Mouse (Mus musculus): ENCODE measurements around the gene Pax4.

Gene Pax4

GRCm38 (mm10) chr6:28449253-28449652, at the start of gene Pax4:
Pax4 (minus strand) TSS chr6:28449353.
- DNase-seq: no peak

DNA sequence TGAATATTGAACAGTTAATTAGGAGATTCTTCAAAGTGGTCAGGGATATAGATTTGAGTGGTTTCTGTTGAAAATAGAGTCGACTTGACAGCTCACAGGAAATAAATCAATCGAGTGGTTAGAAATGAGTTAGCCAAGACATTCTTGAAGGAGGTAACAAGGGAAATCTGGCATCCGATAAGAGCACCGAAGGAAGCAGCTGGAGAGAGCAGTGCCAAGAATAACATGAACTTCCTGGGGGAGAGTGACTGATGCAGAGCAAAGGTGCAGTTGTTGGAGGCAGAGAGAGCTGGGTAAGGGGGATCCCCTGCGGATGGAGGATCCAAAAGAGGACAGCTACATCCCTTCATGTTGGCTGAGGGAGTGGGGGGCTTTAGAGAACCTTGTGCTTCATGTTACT, 48.7 kb upstream of the Pax4 start:
- DNase-seq: peak; percentile 15 to 38

GRCm38 (mm10) chr6:28491198-28491597, 42.0 kb upstream of the Pax4 start:
- DNase-seq: no peak

GRCm38 (mm10) chr6:28490612-28491011, 41.5 kb upstream of the Pax4 start:
- DNase-seq: no peak

DNA sequence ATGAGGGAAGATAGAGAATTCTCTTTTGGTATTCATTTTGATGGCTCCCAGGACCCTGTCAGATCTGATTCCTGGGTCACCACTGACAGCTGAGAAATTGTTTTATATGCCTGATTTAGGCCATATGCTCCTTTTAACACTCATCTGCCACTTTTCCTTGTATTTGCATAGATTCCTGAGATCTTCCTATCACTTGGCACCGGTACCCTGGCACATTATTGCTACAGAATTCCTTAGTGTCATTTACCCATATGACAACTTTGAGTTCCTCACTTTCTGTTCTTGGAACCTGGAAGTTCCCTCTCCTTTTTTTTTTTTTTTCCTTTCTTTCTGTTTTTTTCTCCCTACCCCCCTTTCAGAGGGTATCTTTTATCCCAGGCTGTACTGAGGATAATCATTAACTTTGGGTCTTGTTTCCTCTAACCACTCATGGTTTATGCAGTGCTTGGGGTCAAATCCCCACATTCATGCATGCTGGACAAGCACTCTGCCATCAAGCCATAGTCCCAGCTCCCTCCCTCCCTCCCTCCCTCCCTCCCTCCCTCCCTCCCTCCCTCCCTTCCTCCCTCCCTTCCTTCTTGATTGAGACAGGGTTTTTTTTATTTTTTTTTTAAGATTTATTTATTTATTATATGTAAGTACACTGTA, 39.2 kb upstream of the Pax4 start:
- peak in 1 of 2 experiments; percentile 45 for DNase-seq

- DNase-seq: no peak
Observed at GRCm38 (mm10) chr6:28486905-28487304, 37.8 kb upstream of the Pax4 start.

DNA sequence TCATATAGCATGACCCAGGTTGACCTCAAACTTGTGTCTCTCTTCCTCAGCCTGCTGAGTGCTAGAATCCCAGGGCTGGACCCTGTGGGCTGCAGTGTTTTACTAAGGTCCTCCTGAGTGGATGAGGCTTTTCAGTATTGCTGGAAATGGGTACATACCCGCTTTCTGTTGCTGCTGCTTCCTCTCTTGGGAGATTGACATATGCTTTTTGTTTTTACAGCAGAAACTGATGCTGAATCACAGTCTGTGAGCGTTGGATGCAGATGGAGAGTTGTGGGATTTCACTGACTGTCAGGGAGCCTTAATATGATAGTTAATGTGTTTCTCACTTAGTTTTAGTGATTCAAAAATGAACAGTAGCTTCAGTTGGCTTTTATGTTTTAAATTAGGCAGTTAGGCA, 37.3 kb upstream of the Pax4 start:
- DNase-seq: no peak

DNA sequence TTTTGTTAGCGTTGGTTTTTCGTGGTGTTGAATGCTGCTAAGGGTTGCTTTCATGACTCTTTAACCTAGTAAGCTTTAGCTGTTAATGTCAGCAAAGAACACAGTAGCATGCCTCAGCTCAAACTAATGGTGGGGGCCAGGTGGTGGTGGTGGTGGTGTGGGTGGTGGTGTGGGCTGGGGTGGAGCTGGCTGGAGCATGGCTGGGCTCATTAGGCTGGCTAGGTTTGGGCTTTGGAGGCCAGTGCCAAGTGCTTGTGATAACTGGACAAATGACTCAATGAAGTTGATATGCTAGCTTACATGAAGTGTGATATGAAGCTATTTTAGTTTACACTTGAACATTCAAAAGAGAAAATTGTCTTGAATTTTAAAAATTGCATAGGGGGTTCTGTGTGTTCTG, 36.9 kb upstream of the Pax4 start:
- no peak for DNase-seq

GRCm38 (mm10) chr6:28482711-28483315, 33.7 kb upstream of the Pax4 start:
- no peak for DNase-seq

GRCm38 (mm10) chr6:28480752-28481492, 31.8 kb upstream of the Pax4 start:
- peak in 1 of 2 experiments; percentile 31 for DNase-seq

GRCm38 (mm10) chr6:28479865-28480751, 31.0 kb upstream of the Pax4 start:
- DNase-seq: peak; percentile 99 to 100

DNA sequence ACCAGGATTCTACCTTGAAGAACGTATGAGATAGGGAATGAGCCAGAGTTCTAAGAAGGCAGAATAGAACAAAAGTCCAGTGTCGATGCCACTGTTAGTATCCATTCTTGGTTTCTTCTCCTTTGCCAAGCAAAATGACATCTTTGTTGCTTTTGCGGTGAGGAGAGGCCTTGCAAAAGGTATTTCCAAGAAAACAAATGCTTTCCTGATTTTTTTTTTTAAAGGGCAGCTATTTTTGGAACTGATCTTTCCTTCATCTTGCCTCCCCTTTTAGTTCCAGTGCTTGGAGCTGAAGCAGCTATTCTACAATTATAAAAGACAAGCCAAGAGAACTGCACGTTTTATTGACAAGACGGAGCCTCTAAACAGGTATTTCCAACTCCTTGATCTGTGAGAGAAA, 25.7 kb upstream of the Pax4 start, which contains the start of gene Snd1:
TSS of gene Snd1 (plus strand) at position 301 of the 400 bp plus-strand sequence.
- DNase-seq: no peak

GRCm38 (mm10) chr6:28474211-28474610, 25.1 kb upstream of the Pax4 start:
- no peak for DNase-seq

GRCm38 (mm10) chr6:28471284-28472035, 22.3 kb upstream of the Pax4 start:
- DNase-seq: no peak

DNA sequence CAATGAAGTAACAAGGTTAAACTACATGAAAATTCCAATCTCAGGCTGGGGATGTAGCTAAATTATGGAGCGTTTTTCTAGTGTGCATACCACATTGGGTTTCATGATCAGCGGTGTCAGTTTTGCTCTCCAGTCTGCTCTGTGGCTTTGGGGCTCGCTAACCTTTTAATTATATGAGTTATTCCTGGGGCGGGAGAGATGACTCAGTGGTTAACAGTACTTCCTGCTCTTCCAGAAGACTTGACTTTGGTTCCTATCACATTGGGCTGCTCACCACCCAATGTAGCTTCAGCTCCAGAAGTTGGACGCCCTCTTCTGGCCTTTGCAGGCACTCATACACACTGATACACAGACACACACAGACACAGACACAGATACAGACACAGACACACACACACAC, 21.5 kb upstream of the Pax4 start:
- DNase-seq: no peak

DNA sequence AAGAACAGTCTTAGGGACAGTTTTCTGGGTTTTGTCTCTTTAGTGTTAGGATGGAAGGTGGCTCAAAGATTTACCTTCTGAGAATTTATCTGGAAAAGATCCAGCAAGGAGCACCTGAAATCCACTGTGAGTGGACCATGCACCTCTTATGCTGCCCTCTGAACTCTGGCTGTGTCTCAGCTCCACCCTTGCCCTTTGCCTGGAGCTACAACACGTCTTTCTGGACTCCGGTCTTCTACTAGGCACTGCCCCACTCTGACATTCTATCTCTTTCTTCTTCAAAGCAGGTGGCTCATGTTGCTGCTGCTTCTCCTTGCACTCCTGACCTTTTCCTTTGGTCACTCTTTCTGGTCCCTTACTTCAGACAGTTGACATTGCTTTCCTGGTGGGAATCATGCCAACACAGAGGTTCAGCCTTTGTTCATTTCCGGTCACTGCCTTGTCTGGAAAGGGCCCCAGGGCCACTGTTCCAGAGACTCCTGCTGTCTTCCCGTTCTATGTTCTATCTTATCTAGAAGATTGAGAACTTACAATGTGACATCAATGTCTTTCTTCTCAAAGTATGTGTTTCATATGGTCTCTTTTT, 21.0 kb upstream of the Pax4 start:
- DNase-seq: peak; percentile 16 to 34

DNA sequence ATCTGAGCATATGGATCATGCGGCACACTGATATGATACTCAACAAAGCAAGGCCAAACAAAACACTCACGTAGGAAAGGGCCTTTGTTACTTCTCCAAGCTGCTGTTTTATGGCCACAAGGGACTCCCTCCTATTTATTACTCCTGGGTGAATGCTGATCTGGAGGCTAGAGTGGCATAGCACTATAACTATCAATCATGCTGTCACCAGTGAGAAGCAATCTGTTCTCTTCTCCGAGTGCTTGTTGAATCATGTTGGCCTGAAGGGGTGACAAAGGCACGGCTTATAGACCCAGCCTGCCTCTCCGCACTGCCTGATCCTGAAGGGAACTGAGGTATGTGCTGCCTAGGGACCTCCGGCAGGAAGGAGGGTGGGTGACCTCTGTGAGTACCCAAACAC, 15.5 kb upstream of the Pax4 start:
- DNase-seq: no peak

- peak; percentile 62 to 82 for DNase-seq
Observed at GRCm38 (mm10) chr6:28460534-28460933, 11.4 kb upstream of the Pax4 start.

GRCm38 (mm10) chr6:28459221-28459668, 10.1 kb upstream of the Pax4 start:
- DNase-seq: no peak

- DNase-seq: no peak
Observed at GRCm38 (mm10) chr6:28450977-28451376, 1.8 kb upstream of the Pax4 start.

DNA sequence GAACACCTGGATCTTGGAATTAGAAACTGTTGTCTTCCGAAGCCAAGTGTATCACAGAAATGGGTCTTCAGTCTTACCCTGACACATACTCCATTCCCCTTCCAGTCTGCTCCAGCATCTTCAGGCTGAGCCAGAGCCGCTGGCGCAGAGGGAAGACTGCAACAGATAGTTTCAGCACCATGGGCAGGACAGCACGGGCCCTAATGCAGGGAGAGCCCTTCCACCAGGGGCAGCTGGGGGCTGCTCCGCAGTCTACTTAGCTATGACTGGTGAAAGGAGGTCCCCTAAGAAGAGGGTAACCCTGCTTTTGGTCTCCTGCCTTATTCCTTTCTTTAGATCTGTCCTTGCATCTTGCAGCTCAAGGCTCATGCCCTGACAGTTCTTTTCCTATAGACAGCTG, 1.3 kb upstream of the Pax4 start:
- DNase-seq: no peak

- DNase-seq: no peak
Observed at GRCm38 (mm10) chr6:28447937-28448336, 1.2 kb downstream of the Pax4 start.

Data from kidney, adult 8-10 months (tissue).